12 mouse cellular contexts compared by ENCODE assay signal in genomic region chr15:95044011-95044410, GRCm38 (mm10).
A peak's percentile ranks its signal among the peaks of the same experiment; 100 is the strongest.
DNase-seq lines count a peak whose midpoint lies in the region; ATAC-seq lines count a peak whose summit lies in the region.
"Had no signal": no experiment of that assay in that cellular context is flagged by ENCODE, and none has a peak within 500 bp of the region (broad histone marks: within the 10 kb centered on the region; RNA-seq: fewer than 3 reads in every experiment).

No protein-coding gene starts in this region.

- no peak overlapping the region for H3K4me3 ChIP-seq in forebrain, embryonic 14.5 days (ENCODE audit: low read depth, low read length)
- H3K4me3 ChIP-seq in forebrain, embryonic 10.5 days = no peak overlapping the region
- H3K4me3 ChIP-seq: liver, embryonic 13.5 days had no signal

- H3K9me3 ChIP-seq in forebrain, embryonic 14.5 days (replicated peaks; ENCODE audit: control insufficient read depth, low read length) = no peaks in the 10 kb centered on the region
- no peaks in the 10 kb centered on the region for H3K9me3 ChIP-seq in forebrain, embryonic 10.5 days
- H3K9me3 ChIP-seq: liver, embryonic 13.5 days had no signal

- H3K4me2 ChIP-seq in forebrain, embryonic 14.5 days (ENCODE audit: low read length) = no peak overlapping the region
- H3K4me2 ChIP-seq: liver, embryonic 13.5 days had no signal

- H3K36me3 ChIP-seq in forebrain, embryonic 14.5 days (ENCODE audit: control insufficient read depth, insufficient read depth, low read length) = no peaks in the 10 kb centered on the region
- H3K36me3 ChIP-seq in forebrain, embryonic 10.5 days (replicated peaks) = no peaks in the 10 kb centered on the region
- H3K36me3 ChIP-seq: liver, embryonic 13.5 days had no signal

- peaks cover 3% of the 10 kb centered on the region; the same call in 1 of the 2 replicates for H3K4me1 ChIP-seq in forebrain, embryonic 14.5 days (ENCODE audit: control insufficient read depth, insufficient read depth, low read length)
- H3K4me1 ChIP-seq in forebrain, embryonic 10.5 days = peaks cover 4% of the 10 kb centered on the region; the same call in 1 of the 2 replicates
- H3K4me1 ChIP-seq: liver, embryonic 13.5 days had no signal

- peak; percentile 48; the same call in 1 of the 2 replicates for ATAC-seq in forebrain, embryonic 14.5 days

- no peak overlapping the region for H3K27ac ChIP-seq in forebrain, embryonic 14.5 days (ENCODE audit: low read depth, low read length)
- no peak overlapping the region for H3K27ac ChIP-seq in forebrain, embryonic 10.5 days
- H3K27ac ChIP-seq: liver, embryonic 13.5 days had no signal

- peak; percentile 66 for DNase-seq in forebrain, embryonic 14.5 days (ENCODE audit: low spot score)
- DNase-seq in forebrain, embryonic 10.5 days (ENCODE audit: extremely low spot score, low spot score) = no peak
- peak; percentile 43 for DNase-seq in right cerebral cortex, adult 18-20 months
- DNase-seq in right cerebral cortex, postnatal 36 days (ENCODE audit: low spot score in 2 of 2) = no peak
- DNase-seq in layer of hippocampus, adult 9-11 months = peak; percentile 58
- DNase-seq in right cerebral cortex, postnatal 25 days = peak; percentile 31
- DNase-seq in urinary bladder, postnatal 25 days (ENCODE audit: low spot score) = no peak
- no peak for DNase-seq in adrenal gland, postnatal 36 days
- DNase-seq: gastrocnemius, postnatal 14 days; kidney, adult 11 months; liver, embryonic 13.5 days; spleen, adult 18-20 months had no signal

- no peaks in the 10 kb centered on the region for H3K27me3 ChIP-seq in forebrain, embryonic 14.5 days (replicated peaks; ENCODE audit: control insufficient read depth, insufficient read depth, low read length)
- H3K27me3 ChIP-seq in forebrain, embryonic 10.5 days (ENCODE audit: poor library complexity, severe bottlenecking) = no peaks in the 10 kb centered on the region
- H3K27me3 ChIP-seq: liver, embryonic 13.5 days had no signal

- 67% methylated on average over 8 of the region's 8 CpGs for WGBS in forebrain, embryonic 14.5 days
- 93% methylated on average over 8 of the region's 8 CpGs for WGBS in forebrain, embryonic 10.5 days

- no peak overlapping the region for H3K9ac ChIP-seq in forebrain, embryonic 14.5 days (ENCODE audit: low read length)
- H3K9ac ChIP-seq: liver, embryonic 13.5 days had no signal

Comparison
In these comparisons a context has a peak if more than half of its experiments do, and no peak if none do; other contexts are left out.
1. DNase-seq: peak in forebrain, embryonic 14.5 days (single experiment), right cerebral cortex, adult 18-20 months (single experiment), layer of hippocampus, adult 9-11 months (single experiment) and right cerebral cortex, postnatal 25 days (single experiment); none in forebrain, embryonic 10.5 days (single experiment), right cerebral cortex, postnatal 36 days (0 of 2), urinary bladder, postnatal 25 days (single experiment) and adrenal gland, postnatal 36 days (0 of 2).